Mouse (Mus musculus) spleen, postnatal 14 days (tissue): ENCODE data around the gene Klri1.
"Not testable (repeated sequence)": the region's sequence is repeated elsewhere in the genome, so short reads cannot be mapped to it uniquely, and the experiment has no call there.

Experiments
- DNase-seq, 2 experiments: peaks; one replicate each; pipeline ENCODE4 v3.0.0; 2021 to 2022; ENCODE audit warnings: low spot score in 2 of 2

Klri1 gene

DNA sequence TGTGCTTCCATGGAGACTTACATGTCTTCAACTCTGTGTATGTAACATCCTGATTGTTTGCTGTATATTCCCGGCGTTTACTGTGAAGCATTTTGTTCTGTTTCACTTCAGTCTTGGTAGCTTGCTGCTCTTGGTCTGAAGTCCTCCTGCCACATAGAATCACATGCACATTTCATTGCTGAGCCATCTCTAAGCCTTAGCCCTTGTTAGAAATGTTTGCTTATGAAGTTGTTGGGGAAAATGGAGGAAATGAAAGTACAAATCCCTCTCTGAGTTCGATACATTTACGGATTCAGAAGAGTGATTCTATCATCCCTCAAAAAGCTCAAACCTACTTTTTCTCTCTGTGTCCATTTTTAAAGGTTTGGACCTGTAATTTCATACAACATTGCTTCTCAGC is at the start of gene Klri1:
Gene Klri1, minus strand, starts transcription at position 101 of the 400 bp plus-strand sequence.
- DNase-seq: no peak

DNA sequence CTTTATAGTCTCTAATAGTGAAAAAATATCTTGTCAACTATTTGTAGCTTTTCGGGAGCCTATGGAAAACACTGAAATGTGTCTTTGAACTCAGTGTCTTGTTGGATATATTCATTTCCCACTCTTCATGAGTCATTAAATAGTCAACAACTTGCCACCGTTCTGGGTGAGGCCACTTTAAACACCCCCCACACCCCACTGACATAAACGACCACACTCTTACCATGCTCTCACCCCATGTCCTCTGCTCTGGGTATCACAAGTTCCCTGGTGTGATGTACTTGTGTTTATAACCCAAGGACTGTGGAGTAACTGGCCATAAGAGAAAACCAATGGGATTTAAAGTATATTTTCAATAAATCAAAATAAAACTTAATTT is 30.7 kb upstream of the Klri1 start:
- no peak for DNase-seq

DNA sequence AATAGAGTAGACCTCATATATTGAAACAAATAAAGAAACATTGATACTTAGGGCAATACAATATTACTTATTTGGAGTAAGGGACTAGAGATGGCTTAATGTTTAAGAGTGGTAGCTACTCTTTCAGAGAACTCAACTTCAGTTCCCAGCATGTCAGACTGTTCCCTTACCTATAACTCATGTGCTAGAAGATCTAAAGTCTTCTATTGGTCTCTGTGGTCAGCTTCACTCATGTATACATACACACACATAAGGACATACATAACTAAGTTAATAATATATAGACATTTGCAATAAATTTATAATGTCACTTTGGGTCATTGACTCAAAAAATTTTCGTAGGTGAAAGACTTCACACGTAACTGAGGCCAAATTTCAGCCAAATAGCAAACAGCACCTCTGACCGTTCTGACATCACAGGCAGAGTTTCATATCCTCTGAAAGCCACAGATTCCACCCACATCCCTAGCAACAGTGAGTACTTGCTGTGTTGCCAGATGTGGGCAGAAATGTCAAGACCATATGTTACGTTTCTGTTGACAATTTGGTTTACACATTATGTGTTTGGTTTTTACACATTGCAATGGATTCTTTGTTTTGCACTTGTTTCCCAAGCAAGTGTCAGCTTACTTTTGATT is 30.2 kb upstream of the Klri1 start:
- no peak for DNase-seq

DNA sequence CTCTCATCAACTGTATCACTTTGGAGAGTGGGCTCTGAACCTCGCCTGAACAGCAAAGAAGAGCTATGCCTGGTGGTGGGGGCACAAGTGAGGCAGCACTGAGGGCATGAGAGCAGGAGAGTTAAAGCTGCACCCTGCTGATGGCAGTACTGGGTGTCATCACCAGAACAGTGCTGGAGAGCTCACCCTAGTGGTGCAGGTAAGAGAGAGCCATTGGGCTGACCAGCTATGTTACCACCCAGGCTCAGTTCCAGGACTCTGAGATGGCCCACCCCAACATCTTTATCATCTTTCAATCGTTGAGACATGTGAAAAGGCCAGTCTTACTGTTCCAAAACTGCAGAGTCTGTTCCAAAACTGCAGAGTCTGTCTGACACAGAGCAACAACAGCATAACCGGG is 29.2 kb upstream of the Klri1 start:
- DNase-seq: no peak

DNA sequence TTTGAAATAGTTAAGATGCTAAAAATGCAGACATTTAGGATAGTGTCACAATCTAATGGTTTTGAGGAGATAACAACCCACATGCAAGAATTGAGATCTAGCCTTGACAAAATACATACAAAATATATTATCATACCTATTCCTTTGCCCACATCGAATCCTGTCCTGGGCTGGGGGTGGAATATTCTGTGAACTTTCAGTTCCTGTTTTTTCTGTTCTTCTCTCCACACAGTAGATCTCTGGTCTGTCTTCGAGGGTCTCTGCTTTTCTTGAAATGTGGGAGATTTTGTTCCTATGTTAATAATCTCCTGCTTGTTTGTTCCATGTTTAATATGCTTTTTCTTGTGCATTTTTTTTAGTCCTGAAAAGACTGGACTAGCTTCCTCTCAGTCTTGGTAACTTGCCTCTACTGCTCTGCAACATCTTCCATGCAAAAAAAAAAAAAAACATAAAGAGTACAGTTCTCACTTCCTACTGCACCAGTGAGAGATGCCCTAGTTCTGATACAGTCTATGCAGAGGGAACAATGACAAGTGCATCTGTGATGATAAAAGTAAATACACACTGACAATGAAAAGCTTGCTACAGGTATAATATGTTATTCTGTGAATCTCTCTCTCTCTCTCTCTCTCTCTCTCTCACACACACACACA is 23.3 kb upstream of the Klri1 start, which contains the start of gene Klri2:
Gene Klri2, minus strand, starts transcription at position 416 of the 653 bp plus-strand sequence.
- DNase-seq: no peak

DNA sequence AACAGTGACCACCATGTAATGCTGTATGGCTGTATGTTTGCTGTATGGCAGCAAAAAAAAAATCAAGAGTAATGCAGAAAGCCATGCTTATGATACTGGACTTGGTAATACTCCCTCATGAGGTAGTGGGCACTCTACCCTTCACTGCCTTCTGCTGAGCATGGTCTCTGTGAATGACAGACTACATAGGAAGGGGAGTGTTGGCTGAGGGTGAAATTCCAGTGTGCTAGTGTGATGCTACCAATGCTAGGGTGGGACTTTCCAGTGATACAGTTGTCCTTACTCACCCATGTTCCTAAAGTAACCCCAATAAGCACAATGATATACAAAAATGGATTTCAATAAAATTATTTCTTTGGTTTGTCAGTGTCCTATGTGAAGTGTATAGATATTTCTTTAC is 19.5 kb upstream of the Klri1 start:
- no peak for DNase-seq

DNA sequence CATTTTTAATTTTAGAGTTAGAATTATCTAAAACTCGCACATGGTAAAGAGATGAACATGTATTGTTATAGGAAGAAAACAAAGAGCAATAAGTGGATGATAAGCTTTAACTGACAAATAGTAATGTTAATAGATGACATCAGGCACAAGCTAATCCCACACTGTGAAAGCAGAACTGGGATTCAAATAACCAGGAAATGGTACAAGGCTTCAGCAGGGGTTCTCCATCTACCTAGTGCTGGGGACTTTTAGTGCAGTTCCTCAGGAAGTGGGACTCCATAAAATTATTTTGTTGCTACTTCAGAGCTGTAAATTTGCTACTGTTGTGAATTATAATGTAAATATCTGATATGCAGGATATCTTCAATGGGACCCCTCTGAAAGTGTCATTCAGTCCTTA is 10.3 kb upstream of the Klri1 start:
- DNase-seq: no peak

DNA sequence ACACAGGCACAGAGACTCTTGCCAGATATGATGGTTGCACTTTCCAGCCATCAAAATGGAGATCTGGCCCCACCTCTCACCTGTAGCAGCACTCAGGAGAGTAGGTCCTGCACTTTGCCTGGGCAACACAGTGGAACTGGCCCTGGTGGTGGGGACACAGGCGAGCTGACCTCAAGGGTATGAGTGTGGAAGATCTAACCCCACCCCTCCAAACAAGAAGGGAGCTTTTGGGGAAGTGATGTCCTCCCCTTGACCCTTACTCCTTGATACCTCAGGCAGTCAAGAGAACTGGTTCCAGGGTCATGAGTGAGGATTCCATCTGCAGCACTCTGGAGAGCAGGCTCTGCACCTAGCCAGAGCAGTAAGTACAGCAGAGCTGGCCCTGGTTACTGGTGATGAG is 4.5 kb upstream of the Klri1 start:
- no peak for DNase-seq

DNA sequence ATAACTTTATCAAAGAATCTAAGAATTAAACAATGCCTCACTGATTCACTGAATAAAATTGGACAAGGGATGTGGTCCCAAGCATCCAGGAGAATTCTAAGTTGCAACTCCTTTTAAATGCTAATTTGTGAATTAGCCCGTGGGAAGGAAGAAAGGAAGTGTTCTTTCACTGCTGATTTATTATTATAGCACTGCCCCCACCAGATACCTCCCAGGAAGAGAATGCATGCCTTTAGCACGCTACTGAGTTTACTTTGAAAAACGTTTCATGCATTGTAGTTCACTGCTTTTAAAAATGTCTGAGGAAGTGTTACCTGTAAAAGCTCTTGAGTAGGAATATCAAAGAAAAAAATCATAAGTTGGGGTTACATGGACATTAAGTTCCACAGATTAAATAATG is 3.6 kb upstream of the Klri1 start:
- no peak for DNase-seq

DNA sequence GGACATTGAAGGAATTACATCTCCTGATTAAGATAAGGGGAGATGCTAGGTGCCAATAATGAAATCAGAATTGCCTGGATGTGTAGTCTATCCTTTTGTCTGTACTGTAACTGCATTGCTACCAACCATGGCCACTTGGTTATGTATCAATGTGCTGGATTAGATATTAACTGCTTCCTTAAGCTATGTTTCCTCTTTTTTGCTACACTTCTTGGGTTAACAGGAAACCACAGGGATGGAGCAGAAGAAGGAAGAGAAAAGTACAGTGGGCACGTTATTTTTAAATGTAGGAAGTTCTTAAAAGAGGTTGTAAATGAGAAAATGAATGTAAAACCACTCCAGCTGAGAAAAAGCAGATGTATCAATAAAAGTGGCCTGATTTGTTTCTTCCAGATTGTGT is 3.4 kb downstream of the Klri1 start:
- no peak for DNase-seq

DNA sequence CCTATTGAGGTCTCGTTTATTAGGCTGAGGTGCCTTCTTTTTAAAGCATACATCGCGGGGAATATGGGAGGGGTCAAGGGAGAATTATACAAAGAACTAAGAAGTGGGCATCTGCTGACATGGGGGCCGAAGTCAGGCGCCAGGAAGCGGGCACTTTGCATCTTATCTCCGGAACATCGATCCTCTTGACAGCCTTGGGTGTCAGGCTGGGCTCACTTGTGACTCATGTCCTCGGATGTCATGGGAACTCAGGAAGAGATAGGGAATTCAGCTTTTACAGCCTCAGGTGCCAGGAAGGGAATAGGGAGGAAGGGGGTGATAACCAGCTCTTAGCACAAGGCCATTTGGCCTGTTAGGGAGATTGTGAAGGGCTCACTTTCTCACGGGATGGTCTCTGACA is 25.5 kb downstream of the Klri1 start:
- not testable (repeated sequence) for DNase-seq

DNA sequence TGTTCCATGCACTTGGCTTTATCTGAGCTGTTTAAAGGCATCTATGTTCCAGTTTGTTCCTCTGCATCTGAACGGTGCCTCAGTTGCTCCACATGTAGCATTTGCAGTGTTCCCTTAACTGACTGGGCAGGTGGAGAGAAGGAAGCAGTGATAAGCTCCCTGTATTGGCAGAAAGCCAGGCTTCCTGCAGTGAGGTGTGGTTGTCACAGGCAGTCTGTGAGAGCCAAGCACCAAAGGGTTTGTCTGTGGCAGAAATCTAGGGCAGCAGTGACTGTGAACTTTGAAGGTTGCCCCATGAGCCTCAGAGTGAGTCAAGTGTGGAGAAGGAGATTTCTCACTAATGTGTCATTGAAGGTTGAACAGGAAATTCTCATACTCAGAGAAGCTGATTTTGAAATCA is 36.6 kb downstream of the Klri1 start:
- no peak for DNase-seq

DNA sequence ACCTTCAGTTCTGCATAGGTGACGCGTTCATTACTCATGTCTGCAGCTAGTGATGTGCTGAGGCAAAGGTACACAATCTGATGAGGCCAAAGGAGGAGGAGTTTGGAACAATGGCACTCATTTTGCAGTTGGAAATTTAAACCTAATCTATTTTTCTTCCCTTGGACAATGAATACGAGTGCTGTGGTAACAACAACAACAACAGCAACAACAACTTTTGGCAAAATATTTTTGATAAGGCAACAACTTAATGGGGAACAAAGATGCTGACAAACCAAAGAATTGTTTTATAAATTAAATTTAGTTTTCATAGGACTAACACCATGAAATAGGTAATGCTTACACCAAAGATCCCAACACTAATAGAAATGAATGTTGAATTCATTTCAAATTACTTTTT is 38.1 kb downstream of the Klri1 start, which contains the start of gene Klrc1:
Gene Klrc1, minus strand, starts transcription at position 101 of the 400 bp plus-strand sequence.
- no peak for DNase-seq

DNA sequence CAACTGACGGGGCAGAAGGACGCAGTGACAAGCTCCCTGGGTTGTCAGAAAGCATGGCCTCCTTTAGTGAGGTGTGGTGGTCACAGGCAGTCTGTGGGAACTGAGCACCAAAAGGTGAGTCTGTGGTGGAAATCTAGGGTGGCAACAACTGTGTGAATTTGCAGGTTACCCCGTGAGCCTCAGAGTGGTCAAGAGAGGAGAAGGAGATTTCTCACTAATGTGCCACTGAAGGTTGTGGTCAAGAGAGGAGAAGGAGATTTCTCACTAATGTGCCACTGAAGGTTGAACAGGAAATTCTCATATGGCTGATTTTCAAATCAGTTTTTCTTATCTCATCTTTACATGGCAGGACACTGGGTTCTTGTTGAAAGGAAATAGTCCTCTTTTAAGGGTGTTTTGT is 55.6 kb downstream of the Klri1 start:
- not testable (repeated sequence) for DNase-seq

DNA sequence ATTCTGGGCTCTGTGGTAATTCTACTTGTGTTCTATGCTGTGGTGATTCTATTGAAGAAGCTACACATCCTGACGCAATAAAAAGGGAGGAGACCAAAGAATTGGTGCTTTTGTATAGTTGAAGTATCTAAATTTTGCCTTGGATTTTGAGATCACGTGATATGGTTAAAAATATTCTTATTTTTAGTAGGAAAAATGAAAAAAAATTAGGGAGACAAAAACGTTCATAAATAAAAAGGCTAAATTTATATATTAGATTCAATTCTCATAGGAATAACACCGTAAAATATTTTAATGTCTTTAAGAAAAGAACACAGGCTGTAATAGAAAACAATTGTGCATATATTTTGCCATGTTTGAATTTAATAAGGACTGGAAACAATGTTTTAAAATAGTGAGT is 56.3 kb downstream of the Klri1 start, which contains the start of gene Klrc2:
Gene Klrc2, minus strand, starts transcription at position 101 of the 400 bp plus-strand sequence.
- not testable (repeated sequence) for DNase-seq
